Mouse (Mus musculus): ENCODE measurements around the gene Grk2.

DNA sequence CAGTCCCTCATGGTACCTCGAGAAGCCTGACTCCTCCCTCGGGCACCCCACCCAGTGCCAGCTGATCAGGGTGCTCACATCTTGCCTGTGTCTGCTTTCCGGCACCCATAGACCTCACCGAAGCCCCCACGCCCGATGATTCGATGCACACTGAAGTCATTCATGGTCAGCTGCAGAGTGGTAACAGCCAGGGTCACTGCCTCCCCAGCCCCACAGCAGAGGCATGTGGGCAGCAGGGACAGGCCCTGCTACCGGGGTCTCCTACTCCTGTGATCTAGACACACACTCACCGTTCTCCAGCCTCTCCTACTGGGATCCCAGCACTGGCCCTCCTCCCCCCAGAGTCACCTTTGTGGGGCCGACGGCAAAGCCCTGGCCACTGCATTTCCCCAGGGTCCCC lies 14.9 kb downstream of the Grk2 start:
- TF ChIP-seq CTCF (IDR thresholded peaks at IDR 0.05; ENCODE audit: low read depth, low read length) = no peak
- TF ChIP-seq POLR2A (IDR thresholded peaks at IDR 0.05; ENCODE audit: insufficient read depth, low read length) = no peak
- TF ChIP-seq EP300 (IDR thresholded peaks at IDR 0.05; ENCODE audit: insufficient read depth, low read depth, low read length) = no peak

All from ES-Bruce4 (cell line).